11 mouse cellular contexts compared by ENCODE assay signal in genomic region chr12:108832851-108833250, GRCm38 (mm10). TPM values are rescaled to one million over a fixed set of nuclear protein-coding genes. Genes with fewer than 3 reads are reported as not detected.
DNase-seq lines count a peak whose midpoint lies in the region; ATAC-seq and TF ChIP-seq lines count a peak whose summit lies in the region.
"Had no signal": no experiment of that assay in that cellular context is flagged by ENCODE, and none has a peak within 500 bp of the region (broad histone marks: within the 10 kb centered on the region; RNA-seq: fewer than 3 reads in every experiment).

No protein-coding gene starts in this region.

- H3K27ac ChIP-seq in hindbrain, postnatal 0 days: no peak overlapping the region
- H3K27ac ChIP-seq in hindbrain, embryonic 11.5 days (ENCODE audit: low read depth, low read length): no peak overlapping the region
- peak overlapping the region; percentile 58; the same call in 1 of the 2 replicates for H3K27ac ChIP-seq in cortical plate, adult 2 months (ENCODE audit: insufficient read depth, low read length)
- H3K27ac ChIP-seq in forebrain, embryonic 12.5 days: no peak overlapping the region
- H3K27ac ChIP-seq: embryonic facial prominence, embryonic 13.5 days; kidney, postnatal 0 days; limb, embryonic 12.5 days had no signal

- peaks cover 40% of the 10 kb centered on the region for H3K4me1 ChIP-seq in hindbrain, postnatal 0 days (ENCODE audit: insufficient read depth, low read length)
- peaks cover 8% of the 10 kb centered on the region for H3K4me1 ChIP-seq in hindbrain, embryonic 11.5 days (replicated peaks; ENCODE audit: control insufficient read depth, insufficient read depth, low read length)
- peaks cover 40% of the 10 kb centered on the region for H3K4me1 ChIP-seq in E14TG2a.4 (replicated peaks; ENCODE audit: low read depth, low read length)
- H3K4me1 ChIP-seq in cortical plate, adult 2 months (ENCODE audit: control insufficient read depth, insufficient read depth, low read length): peaks cover 26% of the 10 kb centered on the region
- peaks cover 43% of the 10 kb centered on the region for H3K4me1 ChIP-seq in forebrain, embryonic 12.5 days

- no peaks in the 10 kb centered on the region for H3K27me3 ChIP-seq in hindbrain, postnatal 0 days (ENCODE audit: insufficient read depth, low read length)
- H3K27me3 ChIP-seq in hindbrain, embryonic 11.5 days (ENCODE audit: control insufficient read depth, insufficient read depth, low read length): no peaks in the 10 kb centered on the region
- peaks cover 35% of the 10 kb centered on the region for H3K27me3 ChIP-seq in E14TG2a.4 (ENCODE audit: insufficient read depth, low read length)
- H3K27me3 ChIP-seq in forebrain, embryonic 12.5 days: peaks cover 12% of the 10 kb centered on the region; the same call in 1 of the 2 replicates
- H3K27me3 ChIP-seq: embryonic facial prominence, embryonic 13.5 days; limb, embryonic 12.5 days had no signal

- ATAC-seq in hindbrain, postnatal 0 days: no peak
- no peak for ATAC-seq in hindbrain, embryonic 11.5 days (ENCODE audit: low FRiP score)
- ATAC-seq in forebrain, embryonic 12.5 days (ENCODE audit: low FRiP score): no peak

- no peak overlapping the region for H3K9ac ChIP-seq in hindbrain, postnatal 0 days (replicated peaks; ENCODE audit: low read length)
- H3K9ac ChIP-seq in hindbrain, embryonic 11.5 days (ENCODE audit: low read depth, low read length): no peak overlapping the region
- H3K9ac ChIP-seq in forebrain, embryonic 12.5 days: no peak overlapping the region
- H3K9ac ChIP-seq: embryonic facial prominence, embryonic 13.5 days; limb, embryonic 12.5 days had no signal

- no peak for TF ChIP-seq POLR2A in cortical plate, adult 2 months (IDR thresholded peaks at IDR 0.05; ENCODE audit: extremely low read depth, insufficient read depth, low read length)

- H3K36me3 ChIP-seq in hindbrain, postnatal 0 days (ENCODE audit: insufficient read depth, low read length): no peaks in the 10 kb centered on the region
- H3K36me3 ChIP-seq in hindbrain, embryonic 11.5 days (ENCODE audit: control insufficient read depth, insufficient read depth, low read length): no peaks in the 10 kb centered on the region
- peaks cover 18% of the 10 kb centered on the region for H3K36me3 ChIP-seq in E14TG2a.4 (ENCODE audit: insufficient read depth, low read length)
- H3K36me3 ChIP-seq in forebrain, embryonic 12.5 days (replicated peaks): peaks cover 6% of the 10 kb centered on the region

- DNase-seq in hindbrain, postnatal 0 days (ENCODE audit: low spot score): peak; percentile 31
- no peak for DNase-seq in hindbrain, embryonic 11.5 days (ENCODE audit: low spot score)
- DNase-seq in adrenal gland, postnatal 14 days: peak; percentile 85
- DNase-seq in urinary bladder, postnatal 14 days (ENCODE audit: low spot score): no peak
- DNase-seq in right cerebral cortex, adult 2 months (ENCODE audit: low spot score in 2 of 2): no peak

- H3K4me3 ChIP-seq in hindbrain, postnatal 0 days (ENCODE audit: low read length): no peak overlapping the region
- no peak overlapping the region for H3K4me3 ChIP-seq in hindbrain, embryonic 11.5 days (ENCODE audit: low read depth, low read length)
- 0 out of 2 replicates have a peak overlapping the region, but pooled peaks have one; percentile 10 for H3K4me3 ChIP-seq in E14TG2a.4 (replicated peaks; ENCODE audit: low read length)
- no peak overlapping the region for H3K4me3 ChIP-seq in cortical plate, adult 2 months (ENCODE audit: insufficient read depth, low read length)
- no peak overlapping the region for H3K4me3 ChIP-seq in forebrain, embryonic 12.5 days (replicated peaks)
- H3K4me3 ChIP-seq: embryonic facial prominence, embryonic 13.5 days; limb, embryonic 12.5 days had no signal

- TF ChIP-seq CTCF in hindbrain, postnatal 0 days (IDR thresholded peaks at IDR 0.05; ENCODE audit: low read depth): no peak
- no peak for TF ChIP-seq CTCF in E14TG2a.4 (conservative IDR thresholded peaks at IDR 0.05; ENCODE audit: low read length)
- TF ChIP-seq CTCF in cortical plate, adult 2 months (IDR thresholded peaks at IDR 0.05; ENCODE audit: extremely low read depth, insufficient read depth, low read length): no peak

- H3K4me2 ChIP-seq in hindbrain, postnatal 0 days (ENCODE audit: low read depth, low read length): peak overlapping the region; percentile 8; the same call in 1 of the 2 replicates
- H3K4me2 ChIP-seq in hindbrain, embryonic 11.5 days (replicated peaks; ENCODE audit: low read depth, low read length): no peak overlapping the region
- no peak overlapping the region for H3K4me2 ChIP-seq in forebrain, embryonic 12.5 days
- H3K4me2 ChIP-seq: embryonic facial prominence, embryonic 13.5 days; limb, embryonic 12.5 days had no signal

- 68% methylated on average over 8 of the region's 8 CpGs for WGBS in hindbrain, postnatal 0 days
- WGBS in hindbrain, embryonic 11.5 days: 90% methylated on average over 8 of the region's 8 CpGs
- WGBS in forebrain, embryonic 12.5 days: 92% methylated on average over 8 of the region's 8 CpGs

- no peaks in the 10 kb centered on the region for H3K9me3 ChIP-seq in hindbrain, postnatal 0 days (ENCODE audit: low read length)
- H3K9me3 ChIP-seq in hindbrain, embryonic 11.5 days (ENCODE audit: control insufficient read depth, low read length): no peaks in the 10 kb centered on the region
- no peaks in the 10 kb centered on the region for H3K9me3 ChIP-seq in E14TG2a.4 (ENCODE audit: low read length)
- no peaks in the 10 kb centered on the region for H3K9me3 ChIP-seq in forebrain, embryonic 12.5 days
- H3K9me3 ChIP-seq: embryonic facial prominence, embryonic 13.5 days; limb, embryonic 12.5 days had no signal

RNA-seq across cellular contexts. Expression of gene Slc25a29, which starts 2.8 kb away (rescaled TPM):
- 15.5 and 18.0 TPM in 2 replicates for total RNA-seq in hindbrain, postnatal 0 days (2014; rRNA removed)
- polyA plus RNA-seq in hindbrain, postnatal 0 days (2015; fragmentation: Nextera tagmentation; extraction: Ambion mirVana): 13.0 and 14.4 TPM in 2 replicates
- 10.5 and 12.0 TPM in 2 replicates for polyA plus RNA-seq in hindbrain, embryonic 11.5 days (2014; fragmentation: Nextera tagmentation; extraction: Ambion mirVana)
- 13.5 and 16.2 TPM in 2 replicates for total RNA-seq in adrenal gland, postnatal 14 days (2021)
- polyA plus RNA-seq in cortical plate, adult 2 months (2012; rRNA removed): 17.4 and 18.0 TPM in 2 replicates
- polyA plus RNA-seq in forebrain, embryonic 12.5 days (2016; fragmentation: Nextera tagmentation; extraction: Ambion mirVana): 15.8 and 17.0 TPM in 2 replicates

RNA-seq across cellular contexts. Expression of gene Slc25a47, which starts 3.0 kb away (rescaled TPM):
- 4.0 and 13.7 TPM in 2 replicates for total RNA-seq in hindbrain, postnatal 0 days (2014; rRNA removed)
- polyA plus RNA-seq in hindbrain, postnatal 0 days (2015; fragmentation: Nextera tagmentation; extraction: Ambion mirVana): 5.9 and 6.7 TPM in 2 replicates
- polyA plus RNA-seq in hindbrain, embryonic 11.5 days (2014; fragmentation: Nextera tagmentation; extraction: Ambion mirVana): 9.3 and 10.1 TPM in 2 replicates
- total RNA-seq in adrenal gland, postnatal 14 days (2021): 16.3 and 33.9 TPM in 2 replicates
- 8.5 and 9.2 TPM in 2 replicates for polyA plus RNA-seq in cortical plate, adult 2 months (2012; rRNA removed)
- 11.3 and 11.7 TPM in 2 replicates for polyA plus RNA-seq in forebrain, embryonic 12.5 days (2016; fragmentation: Nextera tagmentation; extraction: Ambion mirVana)

RNA-seq across cellular contexts. Expression of gene Yy1, which starts 40.1 kb away (rescaled TPM):
- total RNA-seq in hindbrain, postnatal 0 days (2014; rRNA removed): 29.6 and 30.2 TPM in 2 replicates
- 7.9 and 8.2 TPM in 2 replicates for polyA plus RNA-seq in hindbrain, postnatal 0 days (2015; fragmentation: Nextera tagmentation; extraction: Ambion mirVana)
- polyA plus RNA-seq in hindbrain, embryonic 11.5 days (2014; fragmentation: Nextera tagmentation; extraction: Ambion mirVana): 17.4 and 21.1 TPM in 2 replicates
- total RNA-seq in adrenal gland, postnatal 14 days (2021): 74.2 and 77.6 TPM in 2 replicates
- 22.1 and 23.2 TPM in 2 replicates for polyA plus RNA-seq in cortical plate, adult 2 months (2012; rRNA removed)
- 19.5 and 21.5 TPM in 2 replicates for polyA plus RNA-seq in forebrain, embryonic 12.5 days (2016; fragmentation: Nextera tagmentation; extraction: Ambion mirVana)

Comparison
In these comparisons a context has a peak if more than half of its experiments do, and no peak if none do; other contexts are left out.
1. DNase-seq: peak in hindbrain, postnatal 0 days (single experiment) and adrenal gland, postnatal 14 days (single experiment); none in hindbrain, embryonic 11.5 days (single experiment), urinary bladder, postnatal 14 days (single experiment) and right cerebral cortex, adult 2 months (0 of 2).